Mouse (Mus musculus) myocyte (in vitro differentiated cells): ENCODE data around the gene Cbll1. TPM values are rescaled to one million over a fixed set of nuclear protein-coding genes. Genes with fewer than 3 reads are reported as not detected.

ENCODE experiments used
- H3K27me3 ChIP-seq: one replicate; pipeline ENCODE4 v1.6.1; 2011; ENCODE audit not compliant: control insufficient read depth, insufficient read depth, insufficient read length
- H3K36me3 ChIP-seq: one replicate; pipeline ENCODE4 v1.6.1; 2011; ENCODE audit not compliant: control insufficient read depth, insufficient read depth
- H3K4me2 ChIP-seq: one replicate; pipeline ENCODE4 v1.6.1; 2011; ENCODE audit warnings: low read depth, control low read depth
- H3K4me3 ChIP-seq: one replicate; pipeline ENCODE4 v1.5.1; 2011; ENCODE audit warnings: mild to moderate bottlenecking, control low read depth, moderate library complexity
- H3K79me2 ChIP-seq: one replicate; pipeline ENCODE4 v1.6.1; 2011; ENCODE audit not compliant: control insufficient read depth, insufficient read depth
- H3ac ChIP-seq: one replicate; pipeline ENCODE4 v1.6.1; 2011; ENCODE audit not compliant: control insufficient read depth, insufficient read length
- CEBPB ChIP-seq: IDR thresholded peaks from 2 replicates; pipeline ENCODE4 v1.6.1; 2011; ENCODE audit warnings: mild to moderate bottlenecking, moderate library complexity; ENCODE audit not compliant: poor library complexity, insufficient read depth, severe bottlenecking
- E2F4 ChIP-seq: IDR thresholded peaks from one replicate; pipeline ENCODE4 v1.6.1; 2011; ENCODE audit warnings: mild to moderate bottlenecking, control low read depth, moderate library complexity; ENCODE audit not compliant: insufficient read depth
- MAX ChIP-seq: IDR thresholded peaks from one replicate; pipeline ENCODE4 v1.6.1; 2011; ENCODE audit warnings: low read depth, mild to moderate bottlenecking, control low read depth
- MYOD1 ChIP-seq, 3 experiments: IDR thresholded peaks; one replicate each; pipeline ENCODE4 v1.6.1; 2011; ENCODE audit warnings: control low read depth in 2 of 3, low read depth in 2 of 3, mild to moderate bottlenecking in 2 of 3, moderate library complexity in 1 of 3; ENCODE audit not compliant: insufficient read length in 2 of 3, control insufficient read depth in 1 of 3
- MYOG ChIP-seq, 3 experiments: IDR thresholded peaks; one replicate each; pipeline ENCODE4 v1.6.1; 2011; ENCODE audit warnings: control low read depth in 2 of 3, low read depth in 2 of 3, mild to moderate bottlenecking in 2 of 3; ENCODE audit not compliant: insufficient read length in 2 of 3, control insufficient read depth in 1 of 3, insufficient read depth in 1 of 3
- POLR2A ChIP-seq: IDR thresholded peaks from one replicate; pipeline ENCODE4 v1.6.1; 2011; ENCODE audit warnings: low read depth, mild to moderate bottlenecking, control low read depth, moderate library complexity; ENCODE audit not compliant: insufficient read length
- POLR2AphosphoS2 ChIP-seq: IDR thresholded peaks from one replicate; pipeline ENCODE4 v1.6.1; 2011; ENCODE audit warnings: low read depth, control low read depth; ENCODE audit not compliant: insufficient read length
- REST ChIP-seq: IDR thresholded peaks from one replicate; pipeline ENCODE4 v1.6.1; 2011; ENCODE audit warnings: mild to moderate bottlenecking, control low read depth, moderate library complexity; ENCODE audit not compliant: insufficient read depth, insufficient read length
- SRF ChIP-seq: IDR thresholded peaks from one replicate; pipeline ENCODE4 v1.6.1; 2011; ENCODE audit warnings: low read depth; ENCODE audit not compliant: control insufficient read depth, insufficient read length
- TCF12 ChIP-seq: IDR thresholded peaks from one replicate; pipeline ENCODE4 v1.6.1; 2011; ENCODE audit warnings: mild to moderate bottlenecking, control low read depth; ENCODE audit not compliant: poor library complexity, insufficient read depth, severe bottlenecking
- TCF3 ChIP-seq: IDR thresholded peaks from one replicate; pipeline ENCODE4 v1.6.1; 2011; ENCODE audit warnings: low read depth, control low read depth; ENCODE audit not compliant: insufficient read length
- USF1 ChIP-seq: IDR thresholded peaks from one replicate; pipeline ENCODE4 v1.6.1; 2011; ENCODE audit warnings: low read depth, mild to moderate bottlenecking, control low read depth, moderate library complexity
- polyA plus RNA-seq: library from polyadenylated mRNA; unstranded; fragments of >200 nt; fragmentation: generic; extraction: Trizol; gene quantifications from one replicate; pipeline ENCODE4 v1.2.1, GENCODE M21; 2012; ENCODE audit warnings: missing spikeins

Gene Cbll1
- polyA plus RNA-seq, 1 experiment, result 8.6 TPM

- Histone ChIP-seq H3K36me3 (no peaks in the 10 kb centered on the region), H3K27me3 (peaks cover 11% of the 10 kb centered on the region), H3K4me2 (no peak overlapping the region), H3K4me3 (no peak overlapping the region), H3ac (no peak overlapping the region), H3K79me2 (no peaks in the 10 kb centered on the region)
- TF ChIP-seq E2F4 (no peak), TCF12 (no peak), MYOD1 (IDR thresholded peaks at IDR 0.05; ENCODE audit: control insufficient read depth in 1 of 3, insufficient read length in 2 of 3, low read depth in 2 of 3) (peak in 1 of 3 experiments; percentile 53), REST (no peak), MAX (no peak), USF1 (no peak), MYOG (IDR thresholded peaks at IDR 0.05; ENCODE audit: control insufficient read depth in 1 of 3, insufficient read depth in 1 of 3, insufficient read length in 2 of 3, low read depth in 2 of 3) (peak in 1 of 3 experiments; percentile 8), SRF (no peak), TCF3 (no peak), POLR2AphosphoS2 (no peak), POLR2A (no peak), CEBPB (no peak)
These were observed 40.9 kb downstream of the Cbll1 start for GRCm38 (mm10) chr12:31458474-31458873.

- Histone ChIP-seq H3K4me2 (no peak overlapping the region), H3ac (no peak overlapping the region), H3K79me2 (no peaks in the 10 kb centered on the region), H3K27me3 (peaks cover 21% of the 10 kb centered on the region), H3K4me3 (no peak overlapping the region), H3K36me3 (no peaks in the 10 kb centered on the region)
- TF ChIP-seq POLR2A, result no peak
- no peak for TF ChIP-seq MYOD1 (IDR thresholded peaks at IDR 0.05; ENCODE audit: control insufficient read depth in 1 of 3, insufficient read length in 2 of 3, low read depth in 2 of 3)
- no peak for TF ChIP-seq E2F4
- no peak for TF ChIP-seq REST
- TF ChIP-seq TCF12, result no peak
- TF ChIP-seq POLR2AphosphoS2, result no peak
- TF ChIP-seq MYOG (IDR thresholded peaks at IDR 0.05; ENCODE audit: control insufficient read depth in 1 of 3, insufficient read depth in 1 of 3, insufficient read length in 2 of 3, low read depth in 2 of 3), result no peak
- TF ChIP-seq CEBPB, result no peak
These were observed 43.1 kb downstream of the Cbll1 start for GRCm38 (mm10) chr12:31456271-31456670.

- Histone ChIP-seq H3ac (no peak overlapping the region), H3K4me2 (no peak overlapping the region), H3K79me2 (no peaks in the 10 kb centered on the region), H3K4me3 (no peak overlapping the region), H3K36me3 (no peaks in the 10 kb centered on the region), H3K27me3 (peaks cover 28% of the 10 kb centered on the region)
- TF ChIP-seq POLR2A (no peak), E2F4 (no peak), MYOG (IDR thresholded peaks at IDR 0.05; ENCODE audit: control insufficient read depth in 1 of 3, insufficient read depth in 1 of 3, insufficient read length in 2 of 3, low read depth in 2 of 3) (no peak), TCF3 (no peak), USF1 (no peak), TCF12 (no peak), MAX (no peak), CEBPB (no peak), SRF (no peak), POLR2AphosphoS2 (no peak)
These were observed 50.1 kb downstream of the Cbll1 start for GRCm38 (mm10) chr12:31449341-31449740.

- Histone ChIP-seq H3K4me2 (peak overlapping the region; percentile 12), H3K27me3 (peaks cover 33% of the 10 kb centered on the region), H3ac (no peak overlapping the region), H3K79me2 (no peaks in the 10 kb centered on the region), H3K4me3 (no peak overlapping the region), H3K36me3 (no peaks in the 10 kb centered on the region)
- no peak for TF ChIP-seq MAX
- TF ChIP-seq TCF12, result no peak
- no peak for TF ChIP-seq MYOD1 (IDR thresholded peaks at IDR 0.05; ENCODE audit: control insufficient read depth in 1 of 3, insufficient read length in 2 of 3, low read depth in 2 of 3)
- no peak for TF ChIP-seq REST
- no peak for TF ChIP-seq SRF
- TF ChIP-seq POLR2A, result no peak
- TF ChIP-seq CEBPB, result no peak
- TF ChIP-seq POLR2AphosphoS2, result no peak
- TF ChIP-seq USF1, result no peak
- no peak for TF ChIP-seq E2F4
- no peak for TF ChIP-seq TCF3
- no peak for TF ChIP-seq MYOG (IDR thresholded peaks at IDR 0.05; ENCODE audit: control insufficient read depth in 1 of 3, insufficient read depth in 1 of 3, insufficient read length in 2 of 3, low read depth in 2 of 3)
These were observed 54.6 kb downstream of the Cbll1 start for GRCm38 (mm10) chr12:31444827-31445226.

- peaks cover 33% of the 10 kb centered on the region for H3K27me3 ChIP-seq
- H3K4me3 ChIP-seq, result no peak overlapping the region
- H3K79me2 ChIP-seq, result no peaks in the 10 kb centered on the region
These were observed 55.3 kb downstream of the Cbll1 start for GRCm38 (mm10) chr12:31444131-31444546.

More at GRCm38 (mm10) chr12:31444131-31444546, 55.3 kb downstream of the Cbll1 start:
- TF ChIP-seq REST (peak; percentile 75), MYOG (IDR thresholded peaks at IDR 0.05; ENCODE audit: control insufficient read depth in 1 of 3, insufficient read depth in 1 of 3, insufficient read length in 2 of 3, low read depth in 2 of 3) (no peak), TCF3 (no peak), TCF12 (no peak)
- Histone ChIP-seq H3K4me2 (peak overlapping the region; percentile 12), H3ac (no peak overlapping the region), H3K36me3 (no peaks in the 10 kb centered on the region)
